Mouse (Mus musculus): Measurements from ENCODE around the gene H3f3a. TPM values are rescaled to one million over a fixed set of nuclear protein-coding genes. Genes with fewer than 3 reads are reported as not detected.

The H3f3a gene
- polyA plus RNA-seq, 2 experiments: 1,586 to 2,743 TPM

GRCm38 (mm10) chr1:180777660-180778402 is 35.9 kb downstream of the H3f3a start:
- peak; percentile 93 for DNase-seq (ENCODE audit: low spot score)
- H3K9ac ChIP-seq (ENCODE audit: low read depth, low read length, severe bottlenecking): peak overlapping the region; percentile 77
- no peaks in the 10 kb centered on the region for H3K27me3 ChIP-seq (ENCODE audit: control insufficient read depth, insufficient read depth, low read length)
- peak overlapping the region; percentile 80 for H3K4me2 ChIP-seq (replicated peaks; ENCODE audit: low read depth, low read length, severe bottlenecking)
- peak; percentile 87 for ATAC-seq (ENCODE audit: low FRiP score, low read depth)
- H3K4me1 ChIP-seq (ENCODE audit: control insufficient read depth, insufficient read depth, low read length): peaks cover 7% of the 10 kb centered on the region; the same call in 1 of the 2 replicates
- H3K4me3 ChIP-seq (replicated peaks; ENCODE audit: low read length): peak overlapping the region; percentile 61
- H3K9me3 ChIP-seq (ENCODE audit: control insufficient read depth, low read length): no peaks in the 10 kb centered on the region
- H3K27ac ChIP-seq (replicated peaks; ENCODE audit: low read depth, low read length): peak overlapping the region; percentile 93
- under 1% methylated on average over 43 of the region's 56 CpGs for WGBS
- peak; percentile 72; the same call in 1 of the 2 replicates for TF ChIP-seq POLR2A (IDR thresholded peaks at IDR 0.05; ENCODE audit: borderline replicate concordance, extremely low read depth, insufficient read depth, insufficient read length)
- no peaks in the 10 kb centered on the region for H3K36me3 ChIP-seq (ENCODE audit: control insufficient read depth, insufficient read depth, low read length)

DNA sequence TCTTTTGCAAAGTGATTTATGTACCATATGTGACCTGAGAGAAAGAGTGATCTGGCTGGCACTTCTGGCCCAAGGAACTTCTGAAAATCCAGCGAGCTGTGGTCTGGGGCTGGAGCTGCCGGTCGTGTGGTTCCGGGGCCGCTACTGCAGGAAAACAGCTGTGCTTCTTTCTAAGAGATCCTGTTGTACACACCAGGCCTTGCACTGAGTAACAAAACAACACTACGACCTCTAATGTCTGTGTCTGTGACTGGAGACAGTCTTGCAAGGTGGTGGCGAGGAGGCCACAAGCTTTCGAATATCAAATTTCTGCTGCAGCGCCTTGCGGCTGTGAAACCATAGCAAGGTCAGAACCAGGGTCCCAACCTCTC is 36.5 kb downstream of the H3f3a start:
- Histone ChIP-seq H3K27me3 (ENCODE audit: control insufficient read depth, insufficient read depth, low read length) (no peaks in the 10 kb centered on the region), H3K9ac (ENCODE audit: low read depth, low read length, severe bottlenecking) (peak overlapping the region; percentile 77), H3K9me3 (ENCODE audit: control insufficient read depth, low read length) (no peaks in the 10 kb centered on the region), H3K4me1 (ENCODE audit: control insufficient read depth, insufficient read depth, low read length) (peaks cover 7% of the 10 kb centered on the region; the same call in 1 of the 2 replicates), H3K4me2 (replicated peaks; ENCODE audit: low read depth, low read length, severe bottlenecking) (peak overlapping the region; percentile 80), H3K4me3 (replicated peaks; ENCODE audit: low read length) (peak overlapping the region; percentile 61), H3K27ac (replicated peaks; ENCODE audit: low read depth, low read length) (peak overlapping the region; percentile 93), H3K36me3 (ENCODE audit: control insufficient read depth, insufficient read depth, low read length) (no peaks in the 10 kb centered on the region)
- no peak for TF ChIP-seq POLR2A (IDR thresholded peaks at IDR 0.05; ENCODE audit: borderline replicate concordance, extremely low read depth, insufficient read depth, insufficient read length)
- ATAC-seq (ENCODE audit: low FRiP score, low read depth): peak; percentile 31
- 5% methylated on average over 10 of the region's 10 CpGs for WGBS
- no peak for DNase-seq (ENCODE audit: low spot score)

- H3K27ac ChIP-seq (replicated peaks; ENCODE audit: low read depth, low read length): no peak overlapping the region; the same call in 1 of the 2 replicates
- H3K9ac ChIP-seq (ENCODE audit: low read depth, low read length, severe bottlenecking): no peak overlapping the region
- 85% methylated on average over 6 of the region's 6 CpGs for WGBS
- H3K36me3 ChIP-seq (ENCODE audit: control insufficient read depth, insufficient read depth, low read length): no peaks in the 10 kb centered on the region
- DNase-seq (ENCODE audit: low spot score) (no peak), ATAC-seq (ENCODE audit: low FRiP score, low read depth) (no peak)
- H3K27me3 ChIP-seq (ENCODE audit: control insufficient read depth, insufficient read depth, low read length): no peaks in the 10 kb centered on the region
- TF ChIP-seq POLR2A (IDR thresholded peaks at IDR 0.05; ENCODE audit: borderline replicate concordance, extremely low read depth, insufficient read depth, insufficient read length): no peak
- no peak overlapping the region for H3K4me2 ChIP-seq (replicated peaks; ENCODE audit: low read depth, low read length, severe bottlenecking)
- H3K4me3 ChIP-seq (replicated peaks; ENCODE audit: low read length): no peak overlapping the region
- peaks cover 7% of the 10 kb centered on the region; the same call in 1 of the 2 replicates for H3K4me1 ChIP-seq (ENCODE audit: control insufficient read depth, insufficient read depth, low read length)
- no peaks in the 10 kb centered on the region for H3K9me3 ChIP-seq (ENCODE audit: control insufficient read depth, low read length)
Measured at GRCm38 (mm10) chr1:180776494-180776893, 37.2 kb downstream of the H3f3a start.

- Histone ChIP-seq H3K4me1 (ENCODE audit: control insufficient read depth, insufficient read depth, low read length) (peaks cover 7% of the 10 kb centered on the region; the same call in 1 of the 2 replicates), H3K9me3 (ENCODE audit: control insufficient read depth, low read length) (no peaks in the 10 kb centered on the region), H3K27me3 (ENCODE audit: control insufficient read depth, insufficient read depth, low read length) (no peaks in the 10 kb centered on the region), H3K4me2 (replicated peaks; ENCODE audit: low read depth, low read length, severe bottlenecking) (no peak overlapping the region), H3K36me3 (ENCODE audit: control insufficient read depth, insufficient read depth, low read length) (no peaks in the 10 kb centered on the region), H3K27ac (replicated peaks; ENCODE audit: low read depth, low read length) (no peak overlapping the region), H3K4me3 (replicated peaks; ENCODE audit: low read length) (no peak overlapping the region), H3K9ac (ENCODE audit: low read depth, low read length, severe bottlenecking) (no peak overlapping the region)
- 56% methylated on average over 6 of the region's 6 CpGs for WGBS
- no peak for TF ChIP-seq POLR2A (IDR thresholded peaks at IDR 0.05; ENCODE audit: borderline replicate concordance, extremely low read depth, insufficient read depth, insufficient read length)
- DNase-seq (ENCODE audit: low spot score) (no peak), ATAC-seq (ENCODE audit: low FRiP score, low read depth) (no peak)
Measured at GRCm38 (mm10) chr1:180775849-180776493, 37.8 kb downstream of the H3f3a start.

DNA sequence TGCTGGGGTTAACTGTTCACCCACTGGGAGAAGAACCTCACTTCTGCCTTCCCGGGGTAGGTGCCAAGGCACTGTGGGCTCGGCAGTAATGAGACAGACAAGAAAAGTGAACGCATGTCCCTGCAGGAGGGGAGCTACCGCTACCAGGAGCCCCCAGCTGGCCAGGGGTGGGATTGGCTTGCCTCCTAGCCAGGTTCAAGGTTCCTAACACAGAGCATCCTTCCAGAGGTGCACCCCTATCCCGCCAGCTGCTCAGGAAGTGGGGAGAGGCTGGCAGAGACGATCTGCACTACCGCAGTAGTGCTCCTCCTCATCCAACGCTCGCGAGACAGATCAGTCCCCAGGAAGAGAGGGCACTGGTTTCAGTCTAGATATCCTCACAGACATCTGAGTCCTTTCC is 38.4 kb downstream of the H3f3a start:
- peaks cover 7% of the 10 kb centered on the region; the same call in 1 of the 2 replicates for H3K4me1 ChIP-seq (ENCODE audit: control insufficient read depth, insufficient read depth, low read length)
- WGBS: 83% methylated on average over 10 of the region's 10 CpGs
- no peak for DNase-seq (ENCODE audit: low spot score)

More for the DNA sequence above, 38.4 kb downstream of the H3f3a start:
- Histone ChIP-seq H3K27me3 (ENCODE audit: control insufficient read depth, insufficient read depth, low read length) (no peaks in the 10 kb centered on the region), H3K4me2 (replicated peaks; ENCODE audit: low read depth, low read length, severe bottlenecking) (no peak overlapping the region), H3K27ac (replicated peaks; ENCODE audit: low read depth, low read length) (no peak overlapping the region), H3K9ac (ENCODE audit: low read depth, low read length, severe bottlenecking) (no peak overlapping the region), H3K9me3 (ENCODE audit: control insufficient read depth, low read length) (no peaks in the 10 kb centered on the region), H3K4me3 (replicated peaks; ENCODE audit: low read length) (no peak overlapping the region), H3K36me3 (ENCODE audit: control insufficient read depth, insufficient read depth, low read length) (no peaks in the 10 kb centered on the region)
- TF ChIP-seq POLR2A (IDR thresholded peaks at IDR 0.05; ENCODE audit: borderline replicate concordance, extremely low read depth, insufficient read depth, insufficient read length): no peak
- no peak for ATAC-seq (ENCODE audit: low FRiP score, low read depth)

Data from limb, embryonic 14.5 days (tissue).